Mouse (Mus musculus): Measurements from ENCODE around the gene Gadd45g. TPM values are rescaled to one million over a fixed set of nuclear protein-coding genes. Genes with fewer than 3 reads are reported as not detected.

Gadd45g gene
- polyA plus RNA-seq, 1 experiment from 2014 or later: 169 TPM

- Histone ChIP-seq H3K36me3 (ENCODE audit: control insufficient read depth, insufficient read depth, low read length) (no peaks in the 10 kb centered on the region), H3K27me3 (ENCODE audit: control insufficient read depth, insufficient read depth, low read length) (no peaks in the 10 kb centered on the region), H3K27ac (ENCODE audit: low read depth, low read length) (no peak overlapping the region), H3K9me3 (ENCODE audit: control insufficient read depth, low read length) (no peaks in the 10 kb centered on the region), H3K4me3 (ENCODE audit: low read depth, low read length) (no peak overlapping the region), H3K4me2 (ENCODE audit: low read depth, low read length, severe bottlenecking) (no peak overlapping the region), H3K4me1 (replicated peaks; ENCODE audit: control insufficient read depth, insufficient read depth, low read length) (peaks cover 6% of the 10 kb centered on the region; the same call in 1 of the 2 replicates), H3K9ac (ENCODE audit: low read length) (no peak overlapping the region)
- ATAC-seq (replicated peaks; ENCODE audit: low FRiP score): 0 out of 2 replicates have a peak, but pooled peaks have one; percentile 24
- 62% methylated on average over 10 of the region's 10 CpGs for WGBS
- DNase-seq (ENCODE audit: low spot score): no peak
These were observed 32.6 kb upstream of the Gadd45g start for GRCm38 (mm10) chr13:51813621-51814615.

GRCm38 (mm10) chr13:51814646-51815045 lies 31.8 kb upstream of the Gadd45g start:
- no peaks in the 10 kb centered on the region for H3K27me3 ChIP-seq (ENCODE audit: control insufficient read depth, insufficient read depth, low read length)
- H3K4me2 ChIP-seq (ENCODE audit: low read depth, low read length, severe bottlenecking): no peak overlapping the region
- no peaks in the 10 kb centered on the region for H3K9me3 ChIP-seq (ENCODE audit: control insufficient read depth, low read length)
- ATAC-seq (replicated peaks; ENCODE audit: low FRiP score) (no peak), DNase-seq (ENCODE audit: low spot score) (no peak)
- no peak overlapping the region for H3K4me3 ChIP-seq (ENCODE audit: low read depth, low read length)
- no peaks in the 10 kb centered on the region for H3K36me3 ChIP-seq (ENCODE audit: control insufficient read depth, insufficient read depth, low read length)
- H3K27ac ChIP-seq (ENCODE audit: low read depth, low read length): no peak overlapping the region
- no peak overlapping the region for H3K9ac ChIP-seq (ENCODE audit: low read length)
- H3K4me1 ChIP-seq (replicated peaks; ENCODE audit: control insufficient read depth, insufficient read depth, low read length): peaks cover 6% of the 10 kb centered on the region; the same call in 1 of the 2 replicates
- 94% methylated on average over 6 of the region's 6 CpGs for WGBS

- H3K36me3 ChIP-seq (ENCODE audit: control insufficient read depth, insufficient read depth, low read length): no peaks in the 10 kb centered on the region
- H3K9me3 ChIP-seq (ENCODE audit: control insufficient read depth, low read length): no peaks in the 10 kb centered on the region
- no peak overlapping the region for H3K9ac ChIP-seq (ENCODE audit: low read length)
- no peak overlapping the region for H3K4me2 ChIP-seq (ENCODE audit: low read depth, low read length, severe bottlenecking)
- DNase-seq (ENCODE audit: low spot score) (no peak), ATAC-seq (replicated peaks; ENCODE audit: low FRiP score) (no peak)
- H3K27me3 ChIP-seq (ENCODE audit: control insufficient read depth, insufficient read depth, low read length): no peaks in the 10 kb centered on the region
- no peak overlapping the region for H3K27ac ChIP-seq (ENCODE audit: low read depth, low read length)
- peaks cover 6% of the 10 kb centered on the region; the same call in 1 of the 2 replicates for H3K4me1 ChIP-seq (replicated peaks; ENCODE audit: control insufficient read depth, insufficient read depth, low read length)
- H3K4me3 ChIP-seq (ENCODE audit: low read depth, low read length): no peak overlapping the region
- 77% methylated on average over 9 of the region's 9 CpGs for WGBS
These were observed 30.5 kb upstream of the Gadd45g start for GRCm38 (mm10) chr13:51815865-51816504.

- ATAC-seq (replicated peaks; ENCODE audit: low FRiP score) (no peak), DNase-seq (ENCODE audit: low spot score) (no peak)
- Histone ChIP-seq H3K27ac (ENCODE audit: low read depth, low read length) (no peak overlapping the region), H3K4me2 (ENCODE audit: low read depth, low read length, severe bottlenecking) (no peak overlapping the region), H3K4me3 (ENCODE audit: low read depth, low read length) (no peak overlapping the region), H3K4me1 (replicated peaks; ENCODE audit: control insufficient read depth, insufficient read depth, low read length) (peaks cover 6% of the 10 kb centered on the region; the same call in 1 of the 2 replicates), H3K9me3 (ENCODE audit: control insufficient read depth, low read length) (no peaks in the 10 kb centered on the region), H3K27me3 (ENCODE audit: control insufficient read depth, insufficient read depth, low read length) (no peaks in the 10 kb centered on the region), H3K36me3 (ENCODE audit: control insufficient read depth, insufficient read depth, low read length) (no peaks in the 10 kb centered on the region), H3K9ac (ENCODE audit: low read length) (no peak overlapping the region)
- 80% methylated on average over 5 of the region's 5 CpGs for WGBS
These were observed 29.9 kb upstream of the Gadd45g start for GRCm38 (mm10) chr13:51816559-51817041.

GRCm38 (mm10) chr13:51818170-51818943 lies 28.1 kb upstream of the Gadd45g start:
- WGBS: 81% methylated on average over 6 of the region's 6 CpGs
- Histone ChIP-seq H3K36me3 (ENCODE audit: control insufficient read depth, insufficient read depth, low read length) (no peaks in the 10 kb centered on the region), H3K27ac (ENCODE audit: low read depth, low read length) (no peak overlapping the region), H3K9me3 (ENCODE audit: control insufficient read depth, low read length) (no peaks in the 10 kb centered on the region), H3K4me3 (ENCODE audit: low read depth, low read length) (no peak overlapping the region), H3K27me3 (ENCODE audit: control insufficient read depth, insufficient read depth, low read length) (no peaks in the 10 kb centered on the region), H3K4me1 (replicated peaks; ENCODE audit: control insufficient read depth, insufficient read depth, low read length) (peaks cover 4% of the 10 kb centered on the region; the same call in 1 of the 2 replicates), H3K4me2 (ENCODE audit: low read depth, low read length, severe bottlenecking) (no peak overlapping the region), H3K9ac (ENCODE audit: low read length) (no peak overlapping the region)
- ATAC-seq (replicated peaks; ENCODE audit: low FRiP score) (no peak), DNase-seq (ENCODE audit: low spot score) (no peak)

DNA sequence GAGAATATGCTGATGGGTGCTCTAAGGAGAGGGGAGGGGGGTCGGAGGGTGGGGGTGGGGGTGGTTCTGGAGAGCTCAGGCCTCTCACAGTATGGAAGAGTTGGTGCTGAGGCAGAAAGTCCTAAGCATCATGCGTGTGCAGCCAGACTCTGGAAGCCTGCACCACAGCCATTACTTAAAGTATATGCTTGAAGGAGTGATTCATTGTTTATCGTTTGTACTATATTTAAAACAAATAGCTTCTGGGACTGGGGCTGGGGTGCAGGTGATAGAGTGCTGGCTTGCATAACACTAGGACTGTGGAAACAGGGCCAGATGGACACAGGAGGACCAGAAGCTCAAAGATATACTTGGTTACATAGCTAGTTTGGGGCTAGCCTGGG lies 27.5 kb upstream of the Gadd45g start:
- Histone ChIP-seq H3K4me1 (replicated peaks; ENCODE audit: control insufficient read depth, insufficient read depth, low read length) (0 out of 2 replicates have a peak, but pooled peaks cover under 1% of the 10 kb centered on the region), H3K27me3 (ENCODE audit: control insufficient read depth, insufficient read depth, low read length) (no peaks in the 10 kb centered on the region), H3K4me3 (ENCODE audit: low read depth, low read length) (no peak overlapping the region), H3K4me2 (ENCODE audit: low read depth, low read length, severe bottlenecking) (no peak overlapping the region), H3K36me3 (ENCODE audit: control insufficient read depth, insufficient read depth, low read length) (no peaks in the 10 kb centered on the region), H3K9ac (ENCODE audit: low read length) (no peak overlapping the region), H3K27ac (ENCODE audit: low read depth, low read length) (no peak overlapping the region), H3K9me3 (ENCODE audit: control insufficient read depth, low read length) (no peaks in the 10 kb centered on the region)
- ATAC-seq (replicated peaks; ENCODE audit: low FRiP score) (no peak), DNase-seq (ENCODE audit: low spot score) (no peak)
- 88% methylated on average over 3 of the region's 3 CpGs for WGBS

- Histone ChIP-seq H3K4me2 (ENCODE audit: low read depth, low read length, severe bottlenecking) (no peak overlapping the region), H3K9ac (ENCODE audit: low read length) (no peak overlapping the region), H3K27me3 (ENCODE audit: control insufficient read depth, insufficient read depth, low read length) (no peaks in the 10 kb centered on the region), H3K9me3 (ENCODE audit: control insufficient read depth, low read length) (no peaks in the 10 kb centered on the region), H3K4me3 (ENCODE audit: low read depth, low read length) (no peak overlapping the region), H3K27ac (ENCODE audit: low read depth, low read length) (no peak overlapping the region), H3K36me3 (ENCODE audit: control insufficient read depth, insufficient read depth, low read length) (no peaks in the 10 kb centered on the region), H3K4me1 (replicated peaks; ENCODE audit: control insufficient read depth, insufficient read depth, low read length) (no peaks in the 10 kb centered on the region)
- 85% methylated on average over 6 of the region's 6 CpGs for WGBS
- ATAC-seq (replicated peaks; ENCODE audit: low FRiP score) (no peak), DNase-seq (ENCODE audit: low spot score) (no peak)
These were observed 27.1 kb upstream of the Gadd45g start for GRCm38 (mm10) chr13:51819351-51819750.

- ATAC-seq (replicated peaks; ENCODE audit: low FRiP score): no peak
- WGBS: 64% methylated on average over 3 of the region's 3 CpGs
These were observed 24.5 kb upstream of the Gadd45g start for GRCm38 (mm10) chr13:51821988-51822387.

More at GRCm38 (mm10) chr13:51821988-51822387, 24.5 kb upstream of the Gadd45g start:
- Histone ChIP-seq H3K36me3 (ENCODE audit: control insufficient read depth, insufficient read depth, low read length) (no peaks in the 10 kb centered on the region), H3K4me3 (ENCODE audit: low read depth, low read length) (no peak overlapping the region), H3K4me2 (ENCODE audit: low read depth, low read length, severe bottlenecking) (no peak overlapping the region), H3K27me3 (ENCODE audit: control insufficient read depth, insufficient read depth, low read length) (no peaks in the 10 kb centered on the region), H3K9me3 (ENCODE audit: control insufficient read depth, low read length) (no peaks in the 10 kb centered on the region), H3K27ac (ENCODE audit: low read depth, low read length) (no peak overlapping the region), H3K9ac (ENCODE audit: low read length) (no peak overlapping the region), H3K4me1 (replicated peaks; ENCODE audit: control insufficient read depth, insufficient read depth, low read length) (no peaks in the 10 kb centered on the region)
- DNase-seq (ENCODE audit: low spot score): no peak
